Mouse (Mus musculus) gastrocnemius, postnatal 25 days (tissue): Measurements from ENCODE around the gene Mfsd2b. TPM values are rescaled to one million over a fixed set of nuclear protein-coding genes. Genes with fewer than 3 reads are reported as not detected.

Experiments used
- DNase-seq: peaks from one replicate; pipeline ENCODE4 v3.0.0; 2022
- total RNA-seq, 2 experiments: library from RNA; stranded (reverse); gene quantifications; 1 replicate in 1 of 2; 2 replicates in 1 of 2; pipeline ENCODE4 v1.2.3; 2021

Gene Mfsd2b
- total RNA-seq, 2 experiments from 2014 or later: 0.32 to 0.41 TPM

DNA sequence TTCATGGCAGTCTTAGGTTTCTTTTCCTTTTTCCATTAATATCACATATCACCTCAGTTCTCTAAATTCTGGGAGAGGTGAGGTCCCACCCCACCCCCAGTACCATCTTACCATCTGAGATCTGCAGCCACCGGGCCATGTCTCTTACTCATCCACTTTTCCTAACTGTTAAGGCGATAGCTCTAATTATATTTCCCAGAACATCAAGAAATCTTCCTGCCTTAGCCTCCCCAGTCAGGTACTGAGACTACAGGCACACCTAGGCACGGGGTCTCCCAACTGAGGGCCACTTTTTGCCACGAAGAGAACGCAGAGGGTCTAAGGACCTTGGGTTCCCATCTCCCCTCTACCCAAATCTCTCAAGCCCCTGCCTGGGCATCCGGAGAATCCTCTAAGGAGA lies 628 bp downstream of the Mfsd2b start:
- no peak for DNase-seq

DNA sequence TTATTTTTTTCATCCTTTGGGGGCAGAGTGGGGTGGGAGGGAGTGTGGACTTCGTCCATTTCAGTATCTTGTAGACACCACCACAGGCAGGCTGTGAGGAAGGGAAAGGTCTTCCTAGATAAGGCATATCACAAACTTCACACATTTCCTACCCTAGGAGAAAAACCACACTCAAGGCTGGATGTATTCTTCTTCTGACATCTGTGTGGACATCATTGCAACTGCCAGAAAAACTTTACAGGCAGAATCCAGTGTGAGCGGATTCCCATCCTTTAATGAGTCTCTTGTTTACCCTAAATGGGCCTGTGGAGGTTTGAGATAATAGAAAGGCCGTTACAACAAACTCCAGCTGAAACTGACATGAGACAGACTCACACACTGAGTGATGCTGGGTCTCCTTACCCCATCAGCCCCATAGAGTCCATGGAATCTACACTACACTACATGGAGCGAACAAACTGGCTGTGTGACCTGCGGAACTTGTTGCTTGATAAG lies 1.1 kb downstream of the Mfsd2b start:
- DNase-seq: no peak

DNA sequence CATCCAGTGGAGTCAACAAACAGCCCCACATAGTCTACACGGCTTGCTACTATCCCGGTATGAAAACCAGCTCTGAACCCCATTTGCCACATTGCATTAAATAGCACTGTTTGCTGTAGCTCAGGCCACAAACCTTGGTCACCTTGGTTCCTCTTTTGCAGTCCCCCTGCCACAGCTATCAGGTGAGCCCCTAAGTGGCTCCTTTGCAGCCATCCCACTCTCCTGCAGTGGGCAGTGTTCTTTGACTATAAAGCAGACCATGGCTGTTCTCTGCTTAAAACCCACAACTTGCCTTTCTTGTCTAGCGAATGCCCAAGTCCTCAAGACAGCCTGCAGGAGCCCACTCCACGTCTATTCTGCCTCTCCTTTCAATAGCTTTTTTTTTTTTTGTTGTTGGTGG lies 1.9 kb downstream of the Mfsd2b start:
- DNase-seq: no peak

DNA sequence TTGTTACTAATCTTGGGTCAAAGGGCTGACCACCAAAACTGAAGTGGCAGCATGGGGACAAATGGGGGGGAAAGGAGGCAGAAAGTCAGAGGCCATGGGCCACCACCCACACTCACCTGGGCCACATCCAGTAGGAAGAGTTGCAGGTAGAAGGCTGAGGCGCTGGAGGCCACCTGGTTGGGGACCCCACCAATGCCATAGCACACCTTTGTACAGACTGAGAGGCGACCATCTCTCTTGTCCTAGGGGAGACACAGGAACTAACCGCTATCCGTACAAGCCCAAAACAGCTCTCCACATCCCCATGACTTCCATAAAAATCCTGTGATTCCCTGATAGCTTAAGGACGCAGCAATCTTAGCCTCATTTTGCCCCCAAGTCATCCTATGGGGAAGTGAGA lies 2.9 kb downstream of the Mfsd2b start:
- DNase-seq: no peak

DNA sequence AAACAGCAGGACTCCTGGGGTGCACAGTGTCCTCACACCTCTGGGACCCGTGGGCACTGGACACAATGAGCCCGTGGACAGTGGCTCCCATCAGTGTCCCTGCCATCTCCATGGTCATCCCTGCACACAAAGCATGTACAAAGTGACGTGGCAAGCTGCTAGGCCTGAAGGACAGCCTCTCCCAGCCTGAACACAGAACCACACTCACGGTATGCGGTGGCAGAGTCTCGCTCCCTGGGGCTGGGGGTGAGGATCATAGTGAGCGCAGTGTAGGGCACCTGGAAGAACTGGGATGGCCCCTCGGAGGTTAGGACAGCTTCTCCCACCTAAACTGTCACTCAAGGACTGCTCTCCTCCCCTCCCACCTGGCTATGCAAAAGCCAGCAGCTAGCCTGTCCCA lies 5.2 kb downstream of the Mfsd2b start:
- no peak for DNase-seq

DNA sequence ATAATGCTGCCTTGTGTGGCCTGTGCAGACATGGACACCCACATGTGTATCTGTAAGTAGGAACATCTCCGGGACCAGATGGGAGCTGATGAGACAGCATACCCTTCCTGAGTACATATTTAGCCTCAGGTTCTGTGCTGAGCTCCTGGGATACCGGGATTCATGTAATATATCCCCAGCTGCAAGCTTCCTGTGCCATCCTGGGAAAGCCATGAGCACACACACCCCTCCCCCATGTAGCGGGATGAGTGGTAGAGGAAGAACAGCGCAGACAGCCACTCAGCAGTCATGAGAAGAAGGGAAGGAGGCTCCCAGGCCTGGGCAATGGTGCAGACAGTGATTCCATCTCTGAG lies 9.8 kb downstream of the Mfsd2b start:
- no peak for DNase-seq

DNA sequence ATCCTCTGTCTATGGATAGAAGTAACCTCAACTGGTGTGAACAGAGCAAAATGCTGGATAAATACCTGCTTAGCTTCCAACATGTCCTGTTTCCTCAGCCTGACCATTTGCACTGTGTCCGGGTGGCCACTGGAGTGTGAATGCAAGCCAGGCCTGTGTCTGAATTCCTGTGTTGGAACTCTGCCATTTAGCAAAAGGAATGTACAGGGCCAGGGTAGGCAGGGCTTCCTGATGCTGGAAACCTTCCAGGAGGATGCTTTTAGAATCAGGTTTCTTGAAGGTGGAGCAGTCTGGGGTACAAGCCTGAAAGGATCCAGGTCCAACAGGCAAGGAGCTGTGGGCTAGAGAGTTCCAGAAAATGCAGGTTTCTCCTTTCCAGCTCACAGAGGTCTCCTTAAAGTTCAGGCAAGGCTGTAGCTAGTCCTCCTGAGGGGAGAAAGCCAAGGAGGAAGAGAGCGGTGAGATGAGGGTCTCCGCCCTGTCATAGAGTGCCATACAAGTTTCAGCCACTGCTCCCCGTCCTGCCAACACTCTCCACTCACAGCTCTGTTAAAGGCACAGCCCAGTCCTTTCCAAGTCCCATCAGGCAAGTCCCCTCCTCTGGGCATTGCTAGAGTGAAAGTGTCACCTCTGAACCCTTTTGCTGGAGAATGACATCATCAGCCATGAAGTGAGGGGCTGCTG lies 10.4 kb downstream of the Mfsd2b start:
- no peak for DNase-seq

DNA sequence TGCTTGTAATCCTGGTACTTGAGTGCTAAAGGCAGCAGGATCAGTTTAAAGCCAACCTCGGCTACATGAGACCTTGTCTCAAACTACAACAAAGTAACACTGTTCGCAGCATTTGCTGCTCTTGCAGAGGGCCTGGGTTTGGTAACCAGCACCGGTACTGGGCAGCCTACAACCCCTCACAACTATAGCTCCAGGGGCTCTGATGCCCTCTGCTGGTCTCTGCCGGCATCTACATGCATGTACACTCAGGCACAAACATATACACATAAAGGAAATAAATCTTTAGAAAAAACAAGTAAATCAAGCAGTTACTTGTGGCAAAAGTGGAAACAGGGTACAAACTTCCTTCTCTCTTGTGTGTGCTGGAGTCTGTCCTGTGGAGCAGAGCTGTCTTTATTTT lies 11.5 kb downstream of the Mfsd2b start:
- DNase-seq: no peak

DNA sequence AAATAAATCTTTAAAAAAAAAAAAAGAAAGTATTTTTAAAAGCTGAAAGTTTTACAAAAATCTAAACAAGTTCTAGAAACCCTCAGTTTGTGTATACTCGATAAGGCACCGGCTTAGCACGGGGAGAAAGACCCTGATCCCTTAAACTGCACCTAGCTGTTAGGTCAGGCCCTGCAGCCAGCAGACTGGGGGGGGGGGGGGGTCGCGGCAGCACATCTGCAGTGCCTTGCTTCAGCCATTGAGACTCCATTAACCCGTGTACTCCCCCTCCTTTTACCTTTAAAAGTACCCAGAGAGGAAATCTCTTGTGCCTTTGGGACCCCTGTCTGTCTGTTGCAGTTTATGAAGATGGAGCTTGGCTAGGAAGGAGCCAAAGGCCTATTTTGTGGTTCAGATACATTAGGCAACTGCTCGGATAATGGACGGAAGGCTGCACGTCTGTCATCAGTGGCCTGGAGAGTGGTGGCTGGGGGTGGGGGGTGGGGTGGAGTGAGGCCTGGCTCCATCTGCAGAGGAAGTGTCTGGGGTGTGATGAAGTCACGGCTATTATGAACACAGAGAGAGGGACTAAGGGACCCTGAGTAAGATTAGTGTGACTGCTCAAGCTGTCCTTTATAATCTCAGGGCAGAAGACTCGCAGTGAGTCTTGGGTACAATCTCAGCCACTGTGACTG lies 14.8 kb downstream of the Mfsd2b start:
- DNase-seq: no peak

DNA sequence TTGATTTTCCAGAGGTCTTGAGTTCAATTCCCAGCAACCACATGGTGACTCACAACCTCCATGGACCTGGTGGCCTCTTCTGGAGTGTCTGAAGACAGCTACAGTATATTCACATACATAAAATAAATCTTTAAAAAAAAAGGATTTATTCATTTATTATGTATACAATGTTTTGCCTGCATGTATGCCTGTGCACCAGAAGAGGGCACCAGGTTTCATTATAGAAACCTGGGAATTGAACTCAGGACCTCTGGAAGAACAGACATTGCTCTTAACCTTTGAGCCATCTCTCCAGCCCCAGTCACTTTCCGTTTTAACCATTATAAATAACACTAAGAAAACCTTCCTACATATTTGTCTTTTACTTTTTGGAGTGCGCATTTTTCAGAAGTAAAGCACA lies 17.3 kb downstream of the Mfsd2b start:
- DNase-seq: no peak

DNA sequence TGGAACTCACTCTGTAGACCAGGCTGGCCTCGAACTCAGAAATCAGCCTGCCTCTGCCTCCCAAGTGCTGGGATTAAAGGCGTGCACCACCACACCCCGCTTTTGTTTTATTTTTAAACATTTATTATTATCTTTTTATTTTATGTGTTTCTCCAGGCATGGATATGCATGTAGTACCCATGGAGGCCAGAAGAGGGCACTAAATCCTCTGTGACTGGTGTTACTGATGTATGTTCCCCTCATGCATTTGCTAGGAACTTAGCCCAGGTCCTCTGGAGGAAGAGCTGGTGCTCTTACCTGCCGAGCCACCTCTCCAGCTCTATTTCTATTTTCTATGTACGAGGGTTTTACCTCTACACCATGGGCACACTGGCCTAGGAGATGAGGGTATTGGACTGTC lies 18.0 kb downstream of the Mfsd2b start:
- no peak for DNase-seq

DNA sequence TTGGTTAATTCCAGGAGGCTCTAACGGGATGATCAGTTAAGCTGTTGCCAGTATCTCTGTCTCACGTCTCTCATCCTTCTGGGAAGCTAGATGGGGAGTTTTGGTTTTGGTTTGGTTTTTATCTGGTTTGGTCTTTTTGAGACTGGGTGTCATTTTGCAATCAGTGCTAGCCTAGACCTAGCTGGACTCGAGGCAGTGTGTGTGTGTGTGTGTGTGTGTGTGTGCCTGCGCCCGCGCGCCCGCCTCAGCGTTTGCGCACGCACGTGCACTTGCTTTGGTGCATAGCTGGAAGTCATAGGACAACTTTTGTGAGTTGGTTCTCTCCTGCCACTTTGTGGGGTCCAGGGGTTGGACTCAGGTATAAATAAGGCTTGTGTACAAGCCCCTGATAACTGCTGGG lies 30.4 kb downstream of the Mfsd2b start:
- DNase-seq: no peak

DNA sequence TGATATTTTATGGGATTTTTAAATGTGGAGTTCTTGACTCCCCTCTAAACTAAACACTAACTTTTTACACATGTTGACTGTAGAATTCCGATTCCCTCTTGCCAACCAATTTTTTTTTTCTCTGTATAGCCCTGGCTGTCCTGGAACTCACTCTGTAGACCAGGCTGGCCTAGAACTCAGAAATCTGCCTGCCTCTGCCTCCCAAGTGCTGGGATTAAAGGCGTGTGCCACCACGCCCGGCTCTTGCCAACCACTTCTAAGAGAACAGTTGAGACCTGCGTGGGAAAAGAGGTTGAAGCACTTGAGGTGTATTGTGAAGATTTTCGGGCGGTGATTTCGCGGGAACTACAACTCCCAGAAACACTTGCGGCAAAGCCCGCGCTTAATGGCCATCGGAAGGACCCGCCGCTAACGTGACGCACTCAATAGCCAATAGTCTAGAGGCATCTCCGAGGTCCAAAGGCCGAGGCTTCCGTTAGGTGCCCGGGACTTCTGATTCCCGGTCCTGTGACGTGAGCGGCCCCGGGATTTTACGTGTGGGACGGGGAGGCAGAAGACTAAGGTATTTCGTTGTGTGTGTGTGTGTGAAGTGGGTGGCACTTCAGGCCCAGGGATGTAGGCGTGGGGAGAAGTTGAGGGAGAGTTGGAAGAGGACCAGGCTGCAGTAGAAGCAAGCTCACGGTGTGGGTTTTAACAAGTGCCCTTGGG lies 31.1 kb downstream of the Mfsd2b start, which contains the start of gene Wdcp:
Gene Wdcp, plus strand, starts transcription at position 414 of the 708 bp plus-strand sequence.
- DNase-seq: peak; percentile 88

DNA sequence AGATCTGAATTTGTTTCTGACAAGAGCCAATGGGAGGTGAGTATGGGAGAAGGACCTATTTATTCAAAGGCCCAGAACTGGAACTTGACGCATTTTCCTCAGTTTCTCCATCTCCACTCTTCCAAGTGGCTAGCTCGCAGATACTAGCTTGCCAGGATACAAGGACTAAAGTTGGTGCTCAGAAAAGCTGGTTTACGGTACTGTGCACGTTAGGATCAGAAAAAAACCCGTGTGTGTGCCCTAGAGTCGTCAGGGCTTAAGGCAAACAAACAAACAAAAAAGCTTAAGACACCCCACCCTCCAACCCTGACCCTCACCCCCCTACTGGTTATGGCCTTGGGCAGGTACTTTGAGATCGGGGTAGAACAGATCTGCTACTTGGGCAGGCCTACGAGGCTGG lies 31.7 kb downstream of the Mfsd2b start:
- DNase-seq: no peak

DNA sequence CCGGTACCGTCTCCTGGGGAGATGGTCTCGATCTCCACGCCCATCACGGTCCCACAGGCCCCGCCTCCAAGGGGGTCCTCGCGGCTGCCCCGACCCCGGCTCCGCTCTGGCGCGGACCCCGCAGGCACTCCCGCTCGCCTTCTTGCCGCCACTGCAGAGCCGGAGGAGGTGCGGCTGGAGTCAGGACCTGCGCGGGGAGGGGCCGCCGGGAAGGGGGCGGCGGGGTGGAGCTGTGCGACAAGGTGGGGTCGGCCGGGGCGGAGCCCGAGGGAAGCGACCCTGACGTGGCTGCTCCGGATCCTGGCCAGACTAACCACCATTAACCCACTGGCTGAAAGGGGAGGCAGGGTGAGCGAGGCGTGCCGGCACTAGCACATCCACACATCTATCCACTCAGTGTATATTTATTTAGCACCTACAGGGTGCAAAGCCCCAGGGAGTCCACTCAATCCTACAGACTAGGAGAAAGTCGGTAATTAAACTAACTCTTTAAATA lies 32.7 kb downstream of the Mfsd2b start, which contains the start of gene Fkbp1b:
Gene Fkbp1b, minus strand, starts transcription at position 200 of the 496 bp plus-strand sequence.
- peak; percentile 62 for DNase-seq

DNA sequence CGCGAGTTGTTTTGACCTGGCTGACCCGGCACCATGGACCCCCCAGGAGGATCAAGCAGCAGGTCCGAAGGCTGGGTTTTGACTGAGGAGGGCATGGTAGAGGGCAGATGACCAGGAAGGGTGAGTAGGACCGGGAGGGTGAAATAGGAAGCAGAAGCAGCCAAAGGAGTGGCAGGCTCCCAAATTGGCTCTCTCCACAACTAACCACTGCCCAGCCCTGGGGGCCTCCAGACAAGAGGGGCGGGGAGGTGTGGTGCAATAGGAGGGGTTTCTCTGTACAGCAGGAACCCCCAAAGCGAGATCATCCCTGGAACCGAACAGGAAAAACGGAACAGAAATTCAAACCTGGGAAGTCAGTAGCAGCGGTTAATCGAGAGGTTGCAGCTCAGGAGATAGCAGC lies 33.4 kb downstream of the Mfsd2b start:
- peak; percentile 15 for DNase-seq

DNA sequence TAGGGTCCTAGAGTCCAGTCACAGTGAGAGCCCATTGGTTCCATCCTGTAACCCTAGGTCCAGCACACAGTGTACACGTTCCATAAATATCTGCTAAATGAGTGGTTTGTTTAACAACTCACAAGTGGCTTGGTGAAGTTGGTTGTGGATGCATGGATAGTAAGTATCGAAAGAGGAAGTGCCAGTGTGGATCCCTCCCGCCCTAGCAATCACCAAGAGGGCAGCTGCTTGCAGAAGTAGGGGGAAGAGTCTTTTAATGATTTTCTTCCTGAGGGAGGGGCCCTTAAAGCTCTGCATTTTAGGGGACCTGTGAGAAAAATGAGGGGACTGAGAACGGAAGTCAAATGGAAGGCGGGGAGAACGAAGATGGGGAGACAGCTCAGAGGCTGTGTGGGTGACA lies 34.1 kb downstream of the Mfsd2b start:
- no peak for DNase-seq

DNA sequence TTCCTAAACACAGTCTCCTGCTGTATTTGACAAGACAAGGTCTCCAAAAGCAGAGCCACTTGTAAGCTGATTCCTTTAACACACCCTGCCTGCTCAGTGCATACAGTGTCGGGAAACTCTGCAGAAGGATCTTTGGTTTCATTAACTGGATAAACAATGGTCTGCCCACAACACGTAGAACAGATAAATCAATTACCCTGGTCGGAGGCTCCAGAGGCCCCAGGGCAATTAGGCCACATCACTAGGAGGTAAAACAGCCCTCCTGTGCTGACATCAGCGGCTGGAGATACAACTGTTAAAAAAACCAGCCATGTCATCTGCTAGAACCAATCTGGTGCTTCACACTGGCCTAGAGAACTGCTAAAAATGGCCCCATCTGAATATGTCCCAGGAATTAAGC lies 37.2 kb downstream of the Mfsd2b start:
- no peak for DNase-seq

DNA sequence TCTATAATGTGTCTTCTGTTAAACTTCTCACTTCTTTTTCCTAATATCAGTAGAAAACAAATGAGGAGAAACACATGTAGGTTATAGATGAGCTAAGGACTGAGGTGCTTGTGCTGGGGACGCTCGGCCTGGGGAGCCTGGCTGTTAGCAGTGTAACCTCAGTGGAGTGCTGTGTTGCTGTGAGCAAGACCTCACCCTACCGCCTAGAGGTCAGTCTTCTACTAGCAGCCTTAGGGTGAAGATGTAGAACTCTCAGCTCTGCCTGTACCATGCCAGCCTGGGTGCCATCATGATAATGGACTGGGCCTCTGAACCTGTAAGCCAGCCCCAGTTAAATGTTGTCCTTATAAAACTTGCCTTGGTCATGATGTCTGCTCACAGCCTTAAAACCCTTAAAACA lies 46.9 kb downstream of the Mfsd2b start:
- DNase-seq: no peak

DNA sequence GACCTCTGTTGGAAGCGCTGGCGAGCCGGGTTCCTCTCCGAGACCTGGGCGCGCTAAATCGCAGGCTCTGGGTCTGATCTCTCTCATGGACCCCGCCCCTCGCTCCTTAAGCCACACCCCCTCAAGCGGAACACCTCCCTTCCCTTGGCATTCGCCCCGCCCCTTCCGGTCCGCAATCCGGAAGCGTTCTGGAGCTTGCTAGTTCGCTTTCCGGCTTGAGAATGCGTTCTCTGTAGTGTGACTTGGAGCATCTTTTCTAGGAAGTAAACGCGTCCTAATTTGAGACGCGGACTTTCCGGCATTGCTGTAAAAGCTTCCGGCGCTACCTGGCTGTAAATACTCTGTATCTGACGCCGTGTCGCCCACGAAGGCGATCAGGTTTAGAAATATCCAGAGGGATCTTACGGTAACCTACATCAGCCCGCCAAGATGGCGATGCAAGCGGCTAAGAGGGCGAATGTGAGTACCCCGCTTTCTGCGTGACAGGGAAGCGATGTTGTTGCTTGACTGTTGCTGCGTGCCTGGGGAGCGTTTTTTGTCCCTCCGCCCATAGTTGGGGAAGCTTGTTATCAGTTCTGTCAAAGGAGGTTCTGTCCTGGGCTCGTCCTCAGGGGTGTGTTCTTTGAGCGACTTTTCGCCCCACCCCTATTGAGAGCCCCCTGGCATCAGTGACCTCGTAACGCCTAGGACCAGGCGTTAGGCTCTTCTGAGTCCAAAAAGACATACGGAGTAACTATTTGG lies 56.6 kb downstream of the Mfsd2b start, which contains the start of gene Sf3b6:
Gene Sf3b6, plus strand, starts transcription at position 184 of the 741 bp plus-strand sequence.
- peak; percentile 95 for DNase-seq

DNA sequence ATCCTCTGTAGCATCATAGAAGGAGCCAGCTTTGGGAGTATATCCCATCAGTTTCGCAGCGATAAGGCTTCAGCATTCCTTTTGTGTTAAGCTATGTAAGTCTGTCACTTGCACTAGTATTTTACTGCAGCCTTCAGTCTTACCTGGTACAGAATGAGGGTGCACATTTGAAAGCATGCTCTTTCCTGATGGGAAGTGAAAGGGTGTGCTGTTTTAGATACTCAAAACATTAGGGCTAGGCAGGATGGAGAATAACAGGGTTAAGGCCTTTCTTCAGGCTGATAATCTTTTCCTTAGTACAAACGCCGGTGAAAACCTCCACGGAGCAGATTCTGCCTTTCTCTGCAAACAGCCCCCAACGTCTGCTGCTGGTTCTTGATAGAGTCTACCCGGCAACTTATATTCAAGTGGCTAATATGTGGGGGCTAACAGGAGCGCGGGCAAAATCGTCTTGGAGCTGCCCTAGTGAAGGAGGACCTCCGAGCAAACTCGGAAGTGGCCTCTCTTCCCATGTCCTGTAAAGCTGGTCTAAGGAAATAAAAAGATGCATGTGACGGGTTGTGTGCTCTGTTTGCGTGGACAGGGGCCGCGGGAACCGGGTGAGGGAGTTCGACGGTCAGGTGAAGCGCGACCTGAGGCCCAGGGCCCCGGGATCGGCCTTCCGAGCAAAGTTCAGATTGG lies 57.3 kb downstream of the Mfsd2b start:
- DNase-seq: no peak

DNA sequence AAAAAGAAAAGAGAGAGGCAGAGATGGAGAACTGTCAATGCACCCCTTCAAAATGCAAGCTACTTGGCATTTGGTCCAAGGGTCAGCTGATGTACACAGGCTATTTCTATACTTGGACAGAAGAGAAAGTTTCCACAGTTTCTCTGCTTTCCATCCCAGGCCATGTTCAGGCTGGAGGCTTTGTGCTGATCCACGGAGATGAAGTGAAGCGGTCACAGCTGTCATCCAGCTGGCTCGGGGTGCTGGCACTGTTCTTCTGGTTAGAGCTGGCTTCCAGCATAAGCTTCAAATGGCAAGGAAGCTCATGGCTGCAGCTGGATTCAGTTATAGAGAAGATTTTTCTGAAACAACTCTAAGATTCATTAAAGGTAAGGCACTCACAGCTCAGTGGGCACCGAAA lies 60.5 kb downstream of the Mfsd2b start:
- peak; percentile 34 for DNase-seq
